Mouse (Mus musculus) myocyte (in vitro differentiated cells): ENCODE measurements around the gene 1110008L16Rik. TPM values are rescaled to one million over a fixed set of nuclear protein-coding genes. Genes with fewer than 3 reads are reported as not detected.

Experiments used
- H3K27me3 ChIP-seq: one replicate; pipeline ENCODE4 v1.6.1; 2011; ENCODE audit not compliant: control insufficient read depth, insufficient read depth, insufficient read length
- H3K36me3 ChIP-seq: one replicate; pipeline ENCODE4 v1.6.1; 2011; ENCODE audit not compliant: control insufficient read depth, insufficient read depth
- H3K4me2 ChIP-seq: one replicate; pipeline ENCODE4 v1.6.1; 2011; ENCODE audit warnings: low read depth, control low read depth
- H3K4me3 ChIP-seq: one replicate; pipeline ENCODE4 v1.5.1; 2011; ENCODE audit warnings: mild to moderate bottlenecking, control low read depth, moderate library complexity
- H3K79me2 ChIP-seq: one replicate; pipeline ENCODE4 v1.6.1; 2011; ENCODE audit not compliant: control insufficient read depth, insufficient read depth
- H3ac ChIP-seq: one replicate; pipeline ENCODE4 v1.6.1; 2011; ENCODE audit not compliant: control insufficient read depth, insufficient read length
- CEBPB ChIP-seq: IDR thresholded peaks from 2 replicates; pipeline ENCODE4 v1.6.1; 2011; ENCODE audit warnings: mild to moderate bottlenecking, moderate library complexity; ENCODE audit not compliant: poor library complexity, insufficient read depth, severe bottlenecking
- MYOG ChIP-seq, 3 experiments: IDR thresholded peaks; one replicate each; pipeline ENCODE4 v1.6.1; 2011; ENCODE audit warnings: control low read depth in 2 of 3, low read depth in 2 of 3, mild to moderate bottlenecking in 2 of 3; ENCODE audit not compliant: insufficient read length in 2 of 3, control insufficient read depth in 1 of 3, insufficient read depth in 1 of 3
- POLR2AphosphoS2 ChIP-seq: IDR thresholded peaks from one replicate; pipeline ENCODE4 v1.6.1; 2011; ENCODE audit warnings: low read depth, control low read depth; ENCODE audit not compliant: insufficient read length
- polyA plus RNA-seq: library from polyadenylated mRNA; unstranded; fragments of >200 nt; fragmentation: generic; extraction: Trizol; gene quantifications from one replicate; pipeline ENCODE4 v1.2.1, GENCODE M21; 2012; ENCODE audit warnings: missing spikeins

The 1110008L16Rik gene
- polyA plus RNA-seq, 1 experiment: 8.2 TPM

DNA sequence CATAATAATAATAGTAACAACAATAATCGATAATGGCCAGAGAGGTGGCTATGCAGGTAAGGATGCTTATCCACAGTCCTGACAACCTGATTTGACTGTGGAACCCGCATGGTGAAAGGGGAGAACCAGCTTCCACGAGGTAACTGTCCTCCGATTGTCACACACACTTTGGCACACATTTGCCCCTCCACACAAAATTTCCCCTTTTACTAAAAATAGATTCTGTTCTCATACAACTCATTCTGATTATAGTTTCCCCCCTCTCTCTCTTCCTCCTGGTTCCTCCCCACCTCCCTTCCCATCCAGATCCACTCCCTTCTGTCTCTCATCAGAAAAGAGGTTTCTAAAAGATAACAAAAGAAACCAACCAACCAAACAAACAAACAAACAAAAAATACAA is 130.6 kb downstream of the 1110008L16Rik start:
- H3K36me3 ChIP-seq: no peaks in the 10 kb centered on the region
- TF ChIP-seq POLR2AphosphoS2: no peak
- no peak for TF ChIP-seq CEBPB
- no peak for TF ChIP-seq MYOG (IDR thresholded peaks at IDR 0.05; ENCODE audit: control insufficient read depth in 1 of 3, insufficient read depth in 1 of 3, insufficient read length in 2 of 3, low read depth in 2 of 3)
- H3K4me3 ChIP-seq: no peak overlapping the region
- no peak overlapping the region for H3K4me2 ChIP-seq
- no peak overlapping the region for H3ac ChIP-seq
- H3K79me2 ChIP-seq: no peaks in the 10 kb centered on the region
- no peaks in the 10 kb centered on the region for H3K27me3 ChIP-seq

Other genes starting within 250 kb of the 1110008L16Rik start
- 4.5 TPM for gene 2700097O09Rik, start 219.5 kb upstream of the 1110008L16Rik start, polyA plus RNA-seq
- gene Srp54a, start 219.3 kb upstream of the 1110008L16Rik start, polyA plus RNA-seq: 28.2 TPM
- 17.5 TPM for gene Fam177a, start 175.1 kb upstream of the 1110008L16Rik start, polyA plus RNA-seq
- gene Srp54b, start 144.5 kb upstream of the 1110008L16Rik start, polyA plus RNA-seq: 46.5 TPM
- not detected for gene 1700047I17Rik2, start 100.0 kb upstream of the 1110008L16Rik start, polyA plus RNA-seq
- gene Srp54c, start 69.4 kb upstream of the 1110008L16Rik start, polyA plus RNA-seq: 19.5 TPM
- 5.3 TPM for gene Ppp2r3c, start 3.4 kb downstream of the 1110008L16Rik start, polyA plus RNA-seq
- gene Psma6, start 84.6 kb downstream of the 1110008L16Rik start, polyA plus RNA-seq: 266 TPM
- gene Nfkbia, start 193.1 kb downstream of the 1110008L16Rik start, polyA plus RNA-seq: 18.0 TPM